Mouse (Mus musculus): ENCODE data around the gene Stra6. TPM values are rescaled to one million over a fixed set of nuclear protein-coding genes. Genes with fewer than 3 reads are reported as not detected.
A peak's percentile ranks its signal among the peaks of the same experiment; 100 is the strongest.

Gene Stra6
- polyA plus RNA-seq, 1 experiment from 2014 or later: 6.0 TPM

DNA sequence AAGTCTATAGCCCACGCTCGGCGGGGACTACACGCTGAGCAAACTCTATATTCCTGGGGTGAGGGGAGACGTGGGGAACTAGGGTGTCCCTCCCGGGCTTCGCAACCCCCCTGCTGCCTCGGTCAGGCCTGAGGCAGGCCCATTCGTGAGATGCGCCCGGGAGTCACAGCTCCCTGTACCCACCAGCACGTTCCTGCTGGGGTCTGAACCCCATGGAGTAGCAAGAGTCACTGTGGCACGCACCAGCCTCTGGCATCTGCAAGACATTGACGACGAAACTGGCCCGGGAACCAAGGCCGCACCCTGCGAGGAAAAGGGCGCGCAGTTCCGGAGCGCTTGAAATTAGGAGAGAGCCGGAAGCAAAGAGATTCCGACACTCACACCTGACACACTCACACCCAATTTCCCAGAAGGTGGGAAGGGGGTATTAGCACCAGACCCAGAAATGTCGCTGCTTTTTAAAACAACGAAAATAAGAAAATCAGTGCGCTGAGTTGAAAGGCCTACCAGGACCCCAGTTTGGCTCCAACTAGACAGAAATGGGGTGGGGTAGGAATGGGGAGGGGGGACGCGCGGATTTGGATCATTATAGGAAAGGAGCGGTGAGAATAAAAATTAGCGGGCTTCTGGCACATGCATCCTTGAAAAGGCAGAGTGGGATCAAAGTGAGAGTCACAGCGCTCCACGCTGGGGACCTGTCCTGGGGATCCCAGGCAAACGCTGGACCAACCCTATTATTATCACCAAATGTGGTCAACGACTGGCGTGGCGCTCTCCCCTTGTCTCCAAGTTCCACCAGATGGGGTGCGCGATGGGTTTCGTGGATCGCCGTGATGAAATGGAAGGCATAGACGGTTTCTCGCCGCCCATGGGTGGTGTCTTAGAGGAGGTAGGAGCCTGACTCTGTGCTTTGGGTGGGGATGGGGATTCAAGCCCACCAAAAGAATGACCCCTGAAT is 133.3 kb downstream of the Stra6 start:
- peaks cover 19% of the 10 kb centered on the region for H3K4me1 ChIP-seq (ENCODE audit: control insufficient read depth, insufficient read depth, low read length)

DNA sequence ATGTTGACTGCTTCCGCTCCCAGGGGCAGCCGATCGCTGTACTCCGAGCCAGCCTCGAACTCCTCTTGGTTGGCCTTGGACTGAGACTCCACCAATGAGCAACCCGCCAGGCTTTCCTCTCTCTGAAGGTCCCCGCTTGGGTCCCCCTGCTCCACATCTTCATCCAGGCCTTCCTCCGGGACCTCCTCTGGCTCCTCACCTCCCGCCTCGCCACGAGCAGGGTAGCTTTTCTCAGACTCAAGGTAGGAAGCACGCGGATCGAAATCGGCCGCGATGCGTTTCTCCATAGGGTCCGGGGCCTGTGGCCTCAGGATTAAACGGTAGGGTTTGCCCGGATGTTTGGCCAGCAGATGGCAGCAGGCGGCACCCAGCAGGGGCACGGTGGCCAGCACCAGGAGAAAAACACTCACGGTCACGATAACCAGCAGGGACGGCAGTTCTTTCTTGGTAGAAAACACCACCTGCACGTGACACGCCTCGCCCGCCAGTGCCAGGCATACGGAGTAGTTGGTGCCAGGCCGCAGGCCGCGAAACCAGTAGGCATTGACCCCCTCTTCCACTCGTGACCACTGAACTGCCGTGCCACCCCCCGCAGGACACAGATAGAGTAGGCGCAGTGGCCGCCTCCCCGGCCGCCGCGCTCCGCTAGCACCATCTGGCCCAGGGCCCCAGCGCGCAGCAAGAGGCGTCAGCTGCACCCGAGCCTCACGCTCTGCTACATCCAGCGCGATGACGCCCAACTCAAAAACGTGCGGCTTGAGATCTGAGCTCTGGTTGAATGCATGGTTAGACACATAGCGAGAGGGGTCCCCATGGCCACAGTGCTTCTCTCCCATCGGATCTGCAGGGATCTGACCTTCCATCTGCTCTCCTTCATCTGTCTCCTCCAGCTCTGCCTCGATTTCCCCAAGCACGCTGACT is 134.5 kb downstream of the Stra6 start:
- H3K27me3 ChIP-seq (ENCODE audit: control insufficient read depth, insufficient read depth, low read length): peaks cover 67% of the 10 kb centered on the region

More for the DNA sequence above, 133.3 kb downstream of the Stra6 start:
- ATAC-seq (ENCODE audit: low read depth): no peak
- Histone ChIP-seq H3K27ac (ENCODE audit: low read depth, low read length) (0 out of 2 replicates have a peak overlapping the region, but pooled peaks have one; percentile 8), H3K36me3 (ENCODE audit: control insufficient read depth, insufficient read depth, low read length) (no peaks in the 10 kb centered on the region), H3K9ac (replicated peaks; ENCODE audit: low read depth, low read length) (peak overlapping the region; percentile 3), H3K9me3 (ENCODE audit: control insufficient read depth, low read length) (no peaks in the 10 kb centered on the region), H3K27me3 (ENCODE audit: control insufficient read depth, insufficient read depth, low read length) (peaks cover 57% of the 10 kb centered on the region), H3K4me3 (ENCODE audit: low read depth, low read length) (peak overlapping the region; percentile 26), H3K4me2 (ENCODE audit: low read depth, low read length) (peak overlapping the region; percentile 36)
- WGBS: 3% methylated on average over 46 of the region's 46 CpGs

DNA sequence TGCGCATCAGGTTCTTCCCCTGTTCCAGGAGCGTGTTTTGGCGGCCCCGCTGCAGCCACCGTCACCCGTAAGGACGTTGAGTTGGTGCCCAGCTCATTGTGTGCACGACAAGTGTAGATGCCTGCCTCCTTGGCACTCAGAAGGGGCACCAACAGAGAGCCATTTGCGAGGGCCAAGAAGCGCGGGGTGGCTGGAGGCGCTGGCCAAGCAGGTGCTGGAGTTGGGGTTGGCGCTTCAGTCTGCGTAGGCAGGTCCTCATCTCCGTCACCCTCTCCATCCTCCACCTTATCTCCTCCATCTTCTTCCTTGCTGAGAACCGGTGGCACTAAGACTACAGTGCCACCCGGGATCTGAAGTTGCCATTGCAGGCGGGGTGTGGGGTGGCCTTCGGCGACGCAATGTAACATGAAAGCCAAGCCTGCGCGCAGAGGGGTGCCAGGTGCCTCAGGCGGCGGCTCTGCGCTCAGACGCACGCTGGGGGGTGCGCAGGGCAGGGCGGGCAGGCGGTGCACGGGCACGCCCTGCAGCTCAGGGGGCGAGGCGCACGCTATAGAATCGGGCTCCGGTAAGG is 135.3 kb downstream of the Stra6 start:
- H3K4me1 ChIP-seq (ENCODE audit: control insufficient read depth, insufficient read depth, low read length): peaks cover 23% of the 10 kb centered on the region

More for the DNA sequence above, 134.5 kb downstream of the Stra6 start:
- Histone ChIP-seq H3K4me3 (ENCODE audit: low read depth, low read length) (peak overlapping the region; percentile 26), H3K9ac (replicated peaks; ENCODE audit: low read depth, low read length) (peak overlapping the region; percentile 3), H3K4me1 (ENCODE audit: control insufficient read depth, insufficient read depth, low read length) (peaks cover 23% of the 10 kb centered on the region), H3K4me2 (ENCODE audit: low read depth, low read length) (peak overlapping the region; percentile 36), H3K27ac (ENCODE audit: low read depth, low read length) (peak overlapping the region; percentile 44; the same call in 1 of the 2 replicates), H3K9me3 (ENCODE audit: control insufficient read depth, low read length) (no peaks in the 10 kb centered on the region), H3K36me3 (ENCODE audit: control insufficient read depth, insufficient read depth, low read length) (no peaks in the 10 kb centered on the region)
- 2% methylated on average over 58 of the region's 58 CpGs for WGBS
- peak; percentile 38; the same call in 1 of the 2 replicates for ATAC-seq (ENCODE audit: low read depth)

DNA sequence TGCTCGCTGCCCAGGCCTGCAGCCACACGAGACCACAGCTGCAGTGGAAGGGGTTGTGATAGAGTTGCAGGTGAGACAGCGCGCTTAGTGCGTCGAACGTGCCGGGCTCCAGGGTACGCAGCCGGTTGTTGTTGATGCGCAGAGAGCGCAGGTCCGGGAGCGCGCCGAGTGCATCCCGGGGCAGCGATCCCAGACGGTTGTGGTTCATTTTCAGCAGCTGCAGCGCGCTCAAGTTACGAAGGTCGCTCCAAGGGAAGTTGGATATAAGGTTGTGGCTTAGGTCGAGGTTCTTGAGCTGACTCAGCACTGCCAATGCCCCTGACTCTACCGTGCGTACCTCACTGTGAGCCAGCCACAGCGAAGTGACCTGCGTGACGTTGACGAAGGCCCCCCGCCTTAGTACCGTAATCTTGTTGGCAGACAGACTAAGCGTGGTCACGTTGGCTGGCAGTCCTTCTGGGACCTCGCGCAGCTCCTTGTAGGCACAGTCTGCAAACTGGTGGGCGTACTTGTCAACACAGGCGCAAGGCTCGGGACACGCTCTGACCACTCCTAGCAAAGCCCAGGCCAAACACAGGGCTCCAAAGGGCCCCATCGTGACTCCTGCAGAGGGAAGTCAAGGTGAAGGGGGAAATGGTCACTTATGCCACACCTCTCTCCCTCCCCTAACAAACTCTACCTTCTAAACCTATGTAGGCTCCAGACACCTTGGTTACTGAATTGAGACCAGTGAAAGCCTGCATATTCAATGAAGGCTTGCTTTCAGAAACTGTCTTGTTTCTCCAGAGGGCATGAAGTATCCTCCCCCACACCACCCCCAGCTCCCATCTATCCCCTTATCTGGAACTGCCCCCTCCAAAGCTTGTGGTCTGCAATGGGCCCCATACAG is 136.0 kb downstream of the Stra6 start:
- peak overlapping the region; percentile 36 for H3K4me2 ChIP-seq (ENCODE audit: low read depth, low read length)
- no peaks in the 10 kb centered on the region for H3K36me3 ChIP-seq (ENCODE audit: control insufficient read depth, insufficient read depth, low read length)
- peaks cover 71% of the 10 kb centered on the region for H3K27me3 ChIP-seq (ENCODE audit: control insufficient read depth, insufficient read depth, low read length)
- no peak for ATAC-seq (ENCODE audit: low read depth)
- peak overlapping the region; percentile 55; the same call in 1 of the 2 replicates for H3K27ac ChIP-seq (ENCODE audit: low read depth, low read length)
- H3K4me3 ChIP-seq (ENCODE audit: low read depth, low read length): peak overlapping the region; percentile 26
- under 1% methylated on average over 41 of the region's 41 CpGs for WGBS
- H3K9ac ChIP-seq (replicated peaks; ENCODE audit: low read depth, low read length): peak overlapping the region; percentile 3; the same call in 1 of the 2 replicates
- no peaks in the 10 kb centered on the region for H3K9me3 ChIP-seq (ENCODE audit: control insufficient read depth, low read length)
- H3K4me1 ChIP-seq (ENCODE audit: control insufficient read depth, insufficient read depth, low read length): peaks cover 23% of the 10 kb centered on the region

More for the DNA sequence above, 135.3 kb downstream of the Stra6 start:
- Histone ChIP-seq H3K4me2 (ENCODE audit: low read depth, low read length) (peak overlapping the region; percentile 36), H3K9ac (replicated peaks; ENCODE audit: low read depth, low read length) (peak overlapping the region; percentile 3; the same call in 1 of the 2 replicates), H3K27me3 (ENCODE audit: control insufficient read depth, insufficient read depth, low read length) (peaks cover 74% of the 10 kb centered on the region), H3K9me3 (ENCODE audit: control insufficient read depth, low read length) (no peaks in the 10 kb centered on the region), H3K27ac (ENCODE audit: low read depth, low read length) (peak overlapping the region; percentile 44; the same call in 1 of the 2 replicates), H3K4me3 (ENCODE audit: low read depth, low read length) (peak overlapping the region; percentile 26), H3K36me3 (ENCODE audit: control insufficient read depth, insufficient read depth, low read length) (no peaks in the 10 kb centered on the region)
- 1% methylated on average over 38 of the region's 38 CpGs for WGBS
- ATAC-seq (ENCODE audit: low read depth): no peak

DNA sequence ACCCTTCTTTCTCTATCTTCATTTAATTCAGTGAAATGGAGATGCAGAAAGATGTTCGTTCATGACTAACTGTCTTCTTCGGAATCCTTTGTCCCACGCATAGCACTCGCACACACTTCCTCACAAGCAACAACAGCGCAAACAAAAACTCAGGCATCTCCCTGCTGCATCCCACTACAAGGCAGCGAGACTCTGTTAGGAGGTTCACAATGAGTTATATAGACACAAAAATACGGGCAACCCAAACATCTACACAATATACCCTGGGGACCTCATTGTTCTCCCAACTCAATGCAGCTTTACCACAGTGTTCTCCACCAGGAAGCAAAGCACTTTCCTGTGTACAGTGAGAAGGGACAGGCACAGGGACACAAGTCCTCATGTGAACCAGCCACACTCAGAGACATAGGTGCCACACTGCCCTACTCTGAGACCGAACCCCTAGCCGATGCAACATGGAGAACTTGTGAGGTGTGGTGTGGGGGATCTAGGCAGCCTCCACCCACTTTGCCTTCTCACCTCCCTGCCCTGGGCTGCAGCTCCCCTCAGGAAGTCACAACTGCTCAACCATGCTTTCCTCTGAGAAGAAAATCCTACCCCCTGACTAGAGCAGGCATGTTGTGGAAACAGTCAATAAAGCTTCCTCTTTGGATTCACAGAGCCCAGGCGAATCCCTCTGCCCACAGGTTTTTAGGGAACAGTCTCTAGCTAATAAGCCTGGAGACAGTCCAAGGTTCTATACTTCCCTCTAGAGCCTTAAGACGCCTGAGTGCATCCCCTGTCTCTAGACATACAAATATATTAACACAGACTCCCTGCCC is 136.9 kb downstream of the Stra6 start:
- WGBS: 6% methylated on average over 11 of the region's 11 CpGs
- Histone ChIP-seq H3K27me3 (ENCODE audit: control insufficient read depth, insufficient read depth, low read length) (peaks cover 71% of the 10 kb centered on the region), H3K27ac (ENCODE audit: low read depth, low read length) (peak overlapping the region; percentile 55), H3K9me3 (ENCODE audit: control insufficient read depth, low read length) (no peaks in the 10 kb centered on the region), H3K4me2 (ENCODE audit: low read depth, low read length) (peak overlapping the region; percentile 36; the same call in 1 of the 2 replicates), H3K4me1 (ENCODE audit: control insufficient read depth, insufficient read depth, low read length) (peaks cover 23% of the 10 kb centered on the region), H3K9ac (replicated peaks; ENCODE audit: low read depth, low read length) (peak overlapping the region; percentile 46), H3K4me3 (ENCODE audit: low read depth, low read length) (peak overlapping the region; percentile 26), H3K36me3 (ENCODE audit: control insufficient read depth, insufficient read depth, low read length) (no peaks in the 10 kb centered on the region)
- ATAC-seq (ENCODE audit: low read depth): no peak

DNA sequence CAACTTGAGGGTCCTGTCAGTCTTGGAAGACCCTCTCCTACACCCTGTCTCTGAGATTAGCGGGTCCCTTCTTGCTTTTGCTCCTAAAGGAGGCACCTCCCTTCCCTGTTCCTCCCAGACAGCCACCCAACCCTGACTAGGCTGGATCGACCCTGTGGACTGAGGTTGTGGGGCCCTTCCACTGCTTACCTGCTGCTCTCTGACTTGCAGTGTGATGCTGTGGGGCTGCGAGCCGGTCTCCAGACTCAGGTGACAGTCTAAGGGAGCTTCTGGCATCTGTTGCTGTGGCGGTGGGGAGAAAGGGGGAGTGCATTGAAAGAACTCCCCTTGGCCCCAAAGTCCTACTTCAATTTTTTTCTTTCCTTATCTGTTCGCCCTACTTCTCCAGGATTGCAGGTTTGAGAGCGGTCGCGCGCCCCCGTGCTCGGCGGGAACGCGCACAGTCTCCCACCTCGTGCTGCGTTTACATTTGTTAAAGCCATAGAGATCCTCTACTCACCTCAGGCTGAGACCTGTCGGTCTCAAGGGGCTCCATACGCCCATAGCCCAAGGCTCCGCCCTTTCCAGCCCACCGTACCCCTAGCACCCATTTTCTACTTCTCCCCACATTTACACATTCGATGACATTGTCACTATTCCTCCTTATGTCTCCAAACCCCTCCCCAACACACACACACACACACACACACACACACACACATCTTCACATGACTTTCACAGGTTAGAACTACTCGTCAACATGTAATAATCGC is 137.7 kb downstream of the Stra6 start:
- Histone ChIP-seq H3K9me3 (ENCODE audit: control insufficient read depth, low read length) (no peaks in the 10 kb centered on the region), H3K36me3 (ENCODE audit: control insufficient read depth, insufficient read depth, low read length) (no peaks in the 10 kb centered on the region), H3K4me3 (ENCODE audit: low read depth, low read length) (peak overlapping the region; percentile 26), H3K27me3 (ENCODE audit: control insufficient read depth, insufficient read depth, low read length) (peaks cover 67% of the 10 kb centered on the region), H3K4me2 (ENCODE audit: low read depth, low read length) (peak overlapping the region; percentile 31; the same call in 1 of the 2 replicates), H3K9ac (replicated peaks; ENCODE audit: low read depth, low read length) (peak overlapping the region; percentile 46), H3K27ac (ENCODE audit: low read depth, low read length) (peak overlapping the region; percentile 66; the same call in 1 of the 2 replicates), H3K4me1 (ENCODE audit: control insufficient read depth, insufficient read depth, low read length) (peaks cover 20% of the 10 kb centered on the region)
- no peak for ATAC-seq (ENCODE audit: low read depth)
- under 1% methylated on average over 24 of the region's 24 CpGs for WGBS
